Mouse (Mus musculus) ES-E14 (cell line): ENCODE data around the gene Gprin1. TPM values are rescaled to one million over a fixed set of nuclear protein-coding genes. Genes with fewer than 3 reads are reported as not detected.

Experiments used
- DNase-seq: peaks from one replicate; pipeline ENCODE4 v3.0.0-alpha.2; 2013; ENCODE audit warnings: low read depth, low spot score
- H3K27ac ChIP-seq: 2 replicates; pipeline ENCODE4 v1.5.1; 2012; ENCODE audit warnings: low read depth, mild to moderate bottlenecking, low read length, moderate library complexity, mixed read lengths; ENCODE audit not compliant: poor library complexity, insufficient read depth, severe bottlenecking
- H3K36me3 ChIP-seq: 2 replicates; pipeline ENCODE4 v1.6.1; 2012; ENCODE audit warnings: mild to moderate bottlenecking, low read length, moderate library complexity, mixed read lengths; ENCODE audit not compliant: control insufficient read depth, poor library complexity, insufficient read depth, severe bottlenecking
- H3K4me1 ChIP-seq, 2 experiments: fragments of 150-350 bp in 1 of 2; sonication (generic) in 1 of 2; 2 replicates each; pipeline ENCODE4 v1.6.1; 2012; ENCODE audit warnings: low read length in 2 of 2, mild to moderate bottlenecking in 1 of 2, mixed read lengths in 1 of 2; ENCODE audit not compliant: control insufficient read depth in 2 of 2, insufficient read depth in 2 of 2, poor library complexity in 1 of 2
- H3K4me3 ChIP-seq, 2 experiments: fragments of 150-350 bp in 1 of 2; sonication (generic) in 1 of 2; 2 replicates each; pipeline ENCODE4 v1.5.1; 2012; ENCODE audit warnings: low read length in 2 of 2, low read depth in 1 of 2, mild to moderate bottlenecking in 1 of 2, mixed read lengths in 1 of 2; ENCODE audit not compliant: insufficient read depth in 1 of 2, poor library complexity in 1 of 2, severe bottlenecking in 1 of 2
- H3K9ac ChIP-seq: 2 replicates; pipeline ENCODE4 v1.6.1; 2012; ENCODE audit warnings: low read depth, mild to moderate bottlenecking, low read length, mixed read lengths; ENCODE audit not compliant: poor library complexity, insufficient read depth, severe bottlenecking
- H3K9me3 ChIP-seq: fragments of 150-350 bp; sonication (generic); 2 replicates; pipeline ENCODE4 v1.6.1; 2012; ENCODE audit warnings: low read depth, mild to moderate bottlenecking, low read length; ENCODE audit not compliant: control insufficient read depth, insufficient read depth
- CHD2 ChIP-seq: IDR thresholded peaks from 2 replicates; pipeline ENCODE4 v1.6.1; 2014; ENCODE audit warnings: mild to moderate bottlenecking, low read depth, low read length, inconsistent platforms
- HCFC1 ChIP-seq: IDR thresholded peaks from 2 replicates; pipeline ENCODE4 v1.6.1; 2012; ENCODE audit warnings: low read length, inconsistent platforms, borderline replicate concordance; ENCODE audit not compliant: insufficient read depth
- MAFK ChIP-seq: IDR thresholded peaks from 2 replicates; pipeline ENCODE4 v1.6.1; 2014; ENCODE audit warnings: mild to moderate bottlenecking, low read depth, low read length, inconsistent platforms; ENCODE audit not compliant: insufficient read depth
- ZC3H11A ChIP-seq: IDR thresholded peaks from 2 replicates; pipeline ENCODE4 v1.6.1; 2012; ENCODE audit warnings: low read depth, mild to moderate bottlenecking, inconsistent platforms, low read length, borderline replicate concordance
- ZNF384 ChIP-seq: IDR thresholded peaks from 2 replicates; pipeline ENCODE4 v1.6.1; 2012; ENCODE audit warnings: low read depth, low read length, inconsistent platforms
- in situ Hi-C, 2 experiments: fragments of 600-800 bp; cut with MboI; formaldehyde crosslinking; loops; one replicate each; pipeline ENCODE4 v1.15.1; 2025; ENCODE audit warnings: low sequenced_read_pairs in 2 of 2, inconsistent platforms in 1 of 2; ENCODE audit not compliant: unreplicated experiment in 2 of 2
- total RNA-seq: library from RNA; depleted of rRNA; stranded (reverse); fragments of 300-350 nt; gene quantifications from 2 replicates; pipeline ENCODE4 v1.2.3, GENCODE M21; 2012

Gprin1 gene
- total RNA-seq, 1 experiment: 0.58 TPM

DNA sequence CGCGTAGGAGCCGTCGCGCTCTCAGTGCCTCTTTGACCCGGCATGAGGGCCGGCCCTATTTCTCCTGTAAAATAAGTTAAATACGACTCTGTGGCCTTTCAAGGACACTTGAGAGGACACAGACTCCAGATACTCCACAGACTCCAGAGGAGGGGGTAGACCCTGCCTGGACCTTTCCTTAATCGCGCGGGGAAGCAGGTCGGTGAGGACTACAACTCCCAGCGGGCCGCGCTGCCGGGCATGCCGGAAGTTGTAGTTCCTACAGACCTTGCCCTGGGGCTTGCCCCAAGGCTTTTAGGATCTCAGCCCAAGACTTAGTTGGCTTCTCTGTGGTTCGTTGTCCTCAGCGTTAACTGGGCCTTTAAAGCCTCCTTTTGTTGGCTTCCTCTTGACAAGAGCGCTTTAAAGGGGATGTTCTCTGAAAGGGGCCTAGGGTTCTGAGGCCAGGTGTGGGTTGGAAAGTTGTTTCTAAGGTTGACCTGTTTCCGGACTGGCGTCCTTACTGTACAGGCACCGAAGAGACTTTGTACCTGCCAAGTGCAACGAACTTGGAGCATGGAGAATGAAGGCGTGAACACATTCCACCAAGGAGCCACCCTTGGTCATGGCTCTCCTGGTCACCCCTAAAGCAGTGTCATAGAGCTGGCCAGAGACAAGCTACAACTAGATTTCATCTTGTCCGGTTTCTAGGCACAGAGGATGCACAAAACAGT is 55.2 kb downstream of the Gprin1 start:
- DNase-seq: peak; percentile 91
- H3K27ac ChIP-seq: peak overlapping the region; percentile 97
- peaks cover 0 to 4% of the 10 kb centered on the region in 2 experiments; a peak in 1 of 4 replicates for H3K4me1 ChIP-seq
- peak overlapping the region; percentile 88 for H3K9ac ChIP-seq
- TF ChIP-seq ZNF384 (no peak), HCFC1 (peak; percentile 100), CHD2 (no peak; the same call in 1 of the 2 replicates)
- H3K9me3 ChIP-seq: no peaks in the 10 kb centered on the region
- H3K4me3 ChIP-seq: peak overlapping the region; percentile 72 to 76
- H3K36me3 ChIP-seq: no peaks in the 10 kb centered on the region
- in situ Hi-C loops: no loop called here

DNA sequence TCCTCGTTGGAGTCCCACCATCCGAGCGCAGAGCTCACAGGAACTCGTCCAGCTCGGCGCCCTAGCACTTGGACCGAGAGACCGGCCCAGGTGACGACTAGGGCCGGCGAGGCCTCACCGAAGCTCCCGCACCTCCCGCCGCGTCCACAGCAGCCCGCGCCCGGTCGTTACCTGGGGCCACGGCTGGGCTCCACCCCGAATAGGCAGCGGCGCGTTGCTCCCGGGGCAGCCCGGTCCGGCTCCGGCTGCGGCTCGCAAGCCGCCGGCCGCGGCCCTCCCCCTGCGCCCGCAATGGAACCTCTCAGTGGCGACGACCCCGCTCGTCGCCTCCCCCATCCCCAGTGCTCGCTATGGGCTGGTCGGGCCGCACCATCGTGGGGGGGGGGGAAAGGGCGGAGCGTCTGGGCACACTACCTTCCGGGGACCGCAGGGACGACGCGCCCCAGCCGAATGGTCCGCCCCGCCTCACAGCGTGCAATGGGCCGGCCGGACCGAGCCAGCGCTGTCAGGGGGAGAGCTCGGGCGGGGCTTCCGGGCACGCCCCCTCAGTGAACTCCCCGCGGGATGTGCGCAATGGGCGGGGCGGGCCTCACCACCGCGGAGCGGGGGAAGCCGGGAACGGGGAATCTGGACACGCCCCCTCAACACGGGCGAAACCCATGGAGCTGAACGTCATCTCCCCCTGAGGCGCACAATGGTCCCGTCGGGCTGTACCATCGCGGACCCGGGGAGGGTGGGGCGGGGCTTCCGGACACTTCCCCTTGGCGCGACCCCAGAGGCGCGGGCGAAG is 55.9 kb downstream of the Gprin1 start, which contains the start of gene Rnf44:
Rnf44 (minus strand) TSS at position 350 of the 790 bp plus-strand sequence.
- peak within 1 kb of the TSS; percentile 94 for H3K9ac ChIP-seq
- H3K9me3 ChIP-seq: no peaks in the 10 kb centered on the region
- peak; percentile 97 for DNase-seq
- H3K27ac ChIP-seq: peak within 1 kb of the TSS; percentile 97
- peaks cover 0 to 4% of the 10 kb centered on the region in 2 experiments; a peak in 2 of 4 replicates for H3K4me1 ChIP-seq
- no peaks in the 10 kb centered on the region for H3K36me3 ChIP-seq
- H3K4me3 ChIP-seq: peak within 1 kb of the TSS; percentile 77 to 98
- in situ Hi-C loops: no loop called here
- no peak for TF ChIP-seq HCFC1

DNA sequence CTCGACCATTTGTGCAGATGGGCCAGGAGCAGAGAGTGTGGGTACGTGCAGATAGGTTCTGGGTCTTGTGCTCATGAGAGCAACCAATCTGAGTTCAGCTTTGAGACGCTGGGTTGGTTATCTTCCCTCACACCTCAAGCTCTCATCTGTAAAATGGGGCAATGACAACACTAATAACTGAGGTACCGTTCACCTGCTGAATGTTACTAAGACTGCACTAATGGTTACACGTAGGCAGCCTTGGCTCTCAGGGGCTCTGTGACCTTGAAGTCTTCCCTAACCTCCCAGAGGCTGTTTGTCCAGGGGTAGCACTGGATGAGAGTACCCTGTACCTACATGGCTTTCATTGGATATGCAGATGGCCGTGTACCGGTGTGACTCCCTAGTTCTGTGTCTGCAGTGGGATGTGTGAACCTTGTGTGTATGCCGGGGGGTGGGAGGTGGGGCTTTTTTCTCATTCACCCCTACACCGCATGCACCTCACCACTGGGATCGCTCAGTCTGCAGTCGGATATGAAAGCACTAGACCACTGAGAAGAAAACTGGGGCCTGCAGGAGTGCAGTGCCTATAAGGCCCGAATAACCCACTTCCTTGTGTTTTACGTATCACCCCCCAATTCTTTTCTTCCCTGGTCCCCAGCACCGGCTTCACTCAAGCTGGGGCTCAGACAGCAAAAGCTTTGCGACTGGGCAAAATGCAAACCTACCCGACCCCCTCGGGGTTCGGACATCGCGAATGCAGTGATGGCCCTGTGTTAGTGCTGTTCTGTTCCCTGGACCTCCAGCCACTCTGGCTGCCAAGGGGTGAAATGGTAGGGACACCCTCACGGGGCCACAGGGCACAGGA is 56.7 kb downstream of the Gprin1 start:
- in situ Hi-C loops: no loop called here
- no peak for DNase-seq
- no peaks in the 10 kb centered on the region for H3K36me3 ChIP-seq
- TF ChIP-seq HCFC1 (no peak), ZNF384 (no peak), ZC3H11A (no peak), MAFK (no peak), CHD2 (no peak)
- H3K9ac ChIP-seq: peak overlapping the region; percentile 94
- no peaks in the 10 kb centered on the region for H3K9me3 ChIP-seq
- peaks cover 2 to 6% of the 10 kb centered on the region in 2 experiments; a peak in 2 of 4 replicates for H3K4me1 ChIP-seq
- peak overlapping the region; percentile 77 to 98 for H3K4me3 ChIP-seq
- H3K27ac ChIP-seq: peak overlapping the region; percentile 92

DNA sequence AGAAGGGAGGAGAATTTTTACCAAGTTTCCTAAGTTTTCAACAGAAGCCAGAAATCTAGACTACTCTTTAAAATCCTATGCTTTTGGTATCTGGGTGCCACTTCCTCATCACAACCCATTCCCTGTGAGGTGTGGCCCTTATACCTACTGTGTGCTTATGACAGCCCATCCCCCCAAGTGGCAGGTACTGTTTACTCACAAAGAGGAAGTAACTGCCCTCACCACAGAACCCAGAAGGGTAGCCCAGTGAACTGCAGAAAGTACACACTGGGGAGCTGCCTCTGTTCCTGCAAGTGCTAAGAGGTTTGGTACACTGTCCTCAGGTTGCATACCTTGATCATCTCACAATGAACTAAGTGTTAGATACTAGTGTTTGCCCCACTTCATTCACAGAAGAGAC is 57.9 kb downstream of the Gprin1 start:
- TF ChIP-seq CHD2 (no peak), ZC3H11A (no peak), MAFK (no peak)
- H3K9me3 ChIP-seq: no peaks in the 10 kb centered on the region
- no peak overlapping the region for H3K9ac ChIP-seq
- no peaks in the 10 kb centered on the region for H3K36me3 ChIP-seq
- no peak overlapping the region for H3K27ac ChIP-seq
- in situ Hi-C loops: no loop called here
- no peak for DNase-seq
- no peak overlapping the region for H3K4me3 ChIP-seq
- peaks cover 2 to 6% of the 10 kb centered on the region in 2 experiments; a peak in 2 of 4 replicates for H3K4me1 ChIP-seq
